Mouse (Mus musculus): ENCODE results near the gene March8. TPM values are rescaled to one million over a fixed set of nuclear protein-coding genes. Genes with fewer than 3 reads are reported as not detected.

Gene March8
- polyA plus RNA-seq, 1 experiment from 2014 or later: 24.0 TPM

GRCm38 (mm10) chr6:116385194-116386044 is 47.6 kb downstream of the March8 start:
- DNase-seq (ENCODE audit: low spot score): no peak
- H3K27ac ChIP-seq (replicated peaks): peak overlapping the region; percentile 30; the same call in 1 of the 2 replicates

GRCm38 (mm10) chr6:116386045-116386415 is 48.2 kb downstream of the March8 start:
- peak; percentile 93 for ATAC-seq (ENCODE audit: low FRiP score, low TSS enrichment)
- H3K9me3 ChIP-seq (ENCODE audit: control insufficient read depth, low read length): no peaks in the 10 kb centered on the region
- H3K4me2 ChIP-seq (replicated peaks; ENCODE audit: low read depth): 0 out of 2 replicates have a peak overlapping the region, but pooled peaks have one; percentile 15
- peak; percentile 51 for DNase-seq (ENCODE audit: low spot score)
- H3K4me3 ChIP-seq (ENCODE audit: low read depth, low read length): no peak overlapping the region
- no peak overlapping the region for H3K27ac ChIP-seq (replicated peaks)
- 24% methylated on average over 4 of the region's 4 CpGs for WGBS
- H3K36me3 ChIP-seq (ENCODE audit: control insufficient read depth, insufficient read depth, low read length): no peaks in the 10 kb centered on the region
- no peaks in the 10 kb centered on the region for H3K27me3 ChIP-seq (ENCODE audit: control insufficient read depth, insufficient read depth, low read length)
- no peaks in the 10 kb centered on the region for H3K4me1 ChIP-seq (replicated peaks; ENCODE audit: control insufficient read depth, insufficient read depth)
- no peak for TF ChIP-seq CTCF (IDR thresholded peaks at IDR 0.05; ENCODE audit: low read depth)
- TF ChIP-seq EP300 (optimal IDR thresholded peaks at IDR 0.05): no peak
- no peak overlapping the region for H3K9ac ChIP-seq (ENCODE audit: low read length)

More at GRCm38 (mm10) chr6:116385194-116386044, 47.6 kb downstream of the March8 start:
- H3K4me1 ChIP-seq (replicated peaks; ENCODE audit: control insufficient read depth, insufficient read depth): no peaks in the 10 kb centered on the region
- H3K9ac ChIP-seq (ENCODE audit: low read length): 0 out of 2 replicates have a peak overlapping the region, but pooled peaks have one; percentile 27
- H3K4me3 ChIP-seq (ENCODE audit: low read depth, low read length): no peak overlapping the region
- no peaks in the 10 kb centered on the region for H3K27me3 ChIP-seq (ENCODE audit: control insufficient read depth, insufficient read depth, low read length)
- TF ChIP-seq CTCF (IDR thresholded peaks at IDR 0.05; ENCODE audit: low read depth): no peak
- TF ChIP-seq EP300 (optimal IDR thresholded peaks at IDR 0.05): no peak
- no peaks in the 10 kb centered on the region for H3K9me3 ChIP-seq (ENCODE audit: control insufficient read depth, low read length)
- peak overlapping the region; percentile 34 for H3K4me2 ChIP-seq (replicated peaks; ENCODE audit: low read depth)
- H3K36me3 ChIP-seq (ENCODE audit: control insufficient read depth, insufficient read depth, low read length): no peaks in the 10 kb centered on the region
- peak; percentile 38; the same call in 1 of the 2 replicates for ATAC-seq (ENCODE audit: low FRiP score, low TSS enrichment)
- 17% methylated on average over 5 of the region's 5 CpGs for WGBS

GRCm38 (mm10) chr6:116386506-116386905 is 48.7 kb downstream of the March8 start:
- Histone ChIP-seq H3K9me3 (ENCODE audit: control insufficient read depth, low read length) (no peaks in the 10 kb centered on the region), H3K27me3 (ENCODE audit: control insufficient read depth, insufficient read depth, low read length) (no peaks in the 10 kb centered on the region), H3K9ac (ENCODE audit: low read length) (no peak overlapping the region), H3K4me2 (replicated peaks; ENCODE audit: low read depth) (no peak overlapping the region), H3K36me3 (ENCODE audit: control insufficient read depth, insufficient read depth, low read length) (no peaks in the 10 kb centered on the region), H3K27ac (replicated peaks) (no peak overlapping the region), H3K4me3 (ENCODE audit: low read depth, low read length) (no peak overlapping the region), H3K4me1 (replicated peaks; ENCODE audit: control insufficient read depth, insufficient read depth) (no peaks in the 10 kb centered on the region)
- no peak for DNase-seq (ENCODE audit: low spot score)
- WGBS: 52% methylated on average over 3 of the region's 3 CpGs
- TF ChIP-seq CTCF (IDR thresholded peaks at IDR 0.05; ENCODE audit: low read depth) (no peak), EP300 (optimal IDR thresholded peaks at IDR 0.05) (no peak)
- ATAC-seq (ENCODE audit: low FRiP score, low TSS enrichment): no peak

- no peak for DNase-seq (ENCODE audit: low spot score)
- 96% methylated on average over 1 of the region's 1 CpGs for WGBS
- no peak for ATAC-seq (ENCODE audit: low FRiP score, low TSS enrichment)
- H3K27ac ChIP-seq (replicated peaks): no peak overlapping the region
- TF ChIP-seq CTCF (IDR thresholded peaks at IDR 0.05; ENCODE audit: low read depth) (no peak), EP300 (optimal IDR thresholded peaks at IDR 0.05) (no peak)
- no peaks in the 10 kb centered on the region for H3K27me3 ChIP-seq (ENCODE audit: control insufficient read depth, insufficient read depth, low read length)
- H3K9ac ChIP-seq (ENCODE audit: low read length): no peak overlapping the region
- H3K4me3 ChIP-seq (ENCODE audit: low read depth, low read length): no peak overlapping the region
- no peaks in the 10 kb centered on the region for H3K9me3 ChIP-seq (ENCODE audit: control insufficient read depth, low read length)
- H3K36me3 ChIP-seq (ENCODE audit: control insufficient read depth, insufficient read depth, low read length): no peaks in the 10 kb centered on the region
- no peaks in the 10 kb centered on the region for H3K4me1 ChIP-seq (replicated peaks; ENCODE audit: control insufficient read depth, insufficient read depth)
- no peak overlapping the region for H3K4me2 ChIP-seq (replicated peaks; ENCODE audit: low read depth)
These were observed 50.2 kb downstream of the March8 start for GRCm38 (mm10) chr6:116388068-116388467.

- Histone ChIP-seq H3K36me3 (ENCODE audit: control insufficient read depth, insufficient read depth, low read length) (no peaks in the 10 kb centered on the region), H3K4me1 (replicated peaks; ENCODE audit: control insufficient read depth, insufficient read depth) (no peaks in the 10 kb centered on the region), H3K4me3 (ENCODE audit: low read depth, low read length) (no peak overlapping the region), H3K9me3 (ENCODE audit: control insufficient read depth, low read length) (no peaks in the 10 kb centered on the region), H3K4me2 (replicated peaks; ENCODE audit: low read depth) (no peak overlapping the region), H3K27ac (replicated peaks) (no peak overlapping the region), H3K9ac (ENCODE audit: low read length) (no peak overlapping the region), H3K27me3 (ENCODE audit: control insufficient read depth, insufficient read depth, low read length) (no peaks in the 10 kb centered on the region)
- ATAC-seq (ENCODE audit: low FRiP score, low TSS enrichment) (no peak), DNase-seq (ENCODE audit: low spot score) (no peak)
- TF ChIP-seq CTCF (IDR thresholded peaks at IDR 0.05; ENCODE audit: low read depth): no peak
- no peak for TF ChIP-seq EP300 (optimal IDR thresholded peaks at IDR 0.05)
These were observed 51.7 kb downstream of the March8 start for GRCm38 (mm10) chr6:116389481-116389880.

All from stomach, postnatal 0 days (tissue).